Mouse (Mus musculus) heart, postnatal 0 days (tissue): ENCODE measurements around the gene Fam53b. TPM values are rescaled to one million over a fixed set of nuclear protein-coding genes. Genes with fewer than 3 reads are reported as not detected.

Experiments
- ATAC-seq: fragments of 200-750 bp; cut with Nextera tagmentation; 2 replicates; pipeline ENCODE4 v1.8.0; 2017; ENCODE audit warnings: low read depth, moderate number of reproducible peaks, moderate library complexity; ENCODE audit not compliant: insufficient read depth
- DNase-seq: peaks from one replicate; pipeline ENCODE4 v3.0.0-alpha.2; 2016; ENCODE audit warnings: low spot score
- H3K27ac ChIP-seq: fragments of 300-500 bp; sonication (generic); 2 replicates; pipeline ENCODE4 v1.5.1; 2014; ENCODE audit warnings: low read depth, mild to moderate bottlenecking
- H3K27me3 ChIP-seq: fragments of 300-500 bp; sonication (generic); 2 replicates; pipeline ENCODE4 v1.6.1; 2014; ENCODE audit warnings: low read length, mixed read lengths; ENCODE audit not compliant: control insufficient read depth, insufficient read depth
- H3K36me3 ChIP-seq: fragments of 300-500 bp; sonication (generic); replicated peaks from 2 replicates; pipeline ENCODE4 v1.6.1; 2014; ENCODE audit warnings: low read length, mixed read lengths; ENCODE audit not compliant: control insufficient read depth, insufficient read depth
- H3K4me1 ChIP-seq: fragments of 300-500 bp; sonication (generic); 2 replicates; pipeline ENCODE4 v1.6.1; 2014; ENCODE audit warnings: antibody characterized with exemption; ENCODE audit not compliant: control insufficient read depth, insufficient read depth
- H3K4me2 ChIP-seq: fragments of 300-500 bp; sonication (generic); 2 replicates; pipeline ENCODE4 v1.6.1; 2014; ENCODE audit warnings: low read depth, mild to moderate bottlenecking, low read length, moderate library complexity
- H3K4me3 ChIP-seq: fragments of 300-500 bp; sonication (generic); 2 replicates; pipeline ENCODE4 v1.5.1; 2014; ENCODE audit warnings: low read depth, low read length
- H3K9ac ChIP-seq: fragments of 300-500 bp; sonication (generic); replicated peaks from 2 replicates; pipeline ENCODE4 v1.6.1; 2014; ENCODE audit warnings: low read depth, low read length, mixed read lengths
- H3K9me3 ChIP-seq: fragments of 300-500 bp; sonication (generic); replicated peaks from 2 replicates; pipeline ENCODE4 v1.6.1; 2016; ENCODE audit warnings: low read length; ENCODE audit not compliant: control insufficient read depth
- CTCF ChIP-seq: IDR thresholded peaks from 2 replicates; pipeline ENCODE4 v1.5.1; 2016; ENCODE audit warnings: antibody characterized with exemption, control low read depth, low read depth
- EP300 ChIP-seq: IDR thresholded peaks from 2 replicates; pipeline ENCODE4 v1.6.1; 2016; ENCODE audit warnings: antibody characterized with exemption, low read depth
- WGBS: fragments of 180-500 bp; shearing (Covaris S2); extraction: QIAGEN DNeasy Blood & Tissue Kit; methylation state at CpG from one replicate; pipeline ENCODE4 v1.1.7; 2014; 5-methylcytosine and 5-hydroxymethylcytosine counted together
- polyA plus RNA-seq: library from polyadenylated mRNA; unstranded; fragments of >200 nt; fragmentation: Nextera tagmentation; extraction: Ambion mirVana; gene quantifications from 2 replicates; pipeline ENCODE4 v1.2.1, GENCODE M21; 2015
- total RNA-seq: library from RNA; depleted of rRNA; stranded (reverse); fragments of >200 nt; gene quantifications from 2 replicates; pipeline ENCODE4 v1.2.3, GENCODE M21; 2014; ENCODE audit warnings: low replicate concordance

Fam53b gene
- total and polyA plus RNA-seq, 2 experiments from 2014 or later: 13.1 to 18.6 TPM

DNA sequence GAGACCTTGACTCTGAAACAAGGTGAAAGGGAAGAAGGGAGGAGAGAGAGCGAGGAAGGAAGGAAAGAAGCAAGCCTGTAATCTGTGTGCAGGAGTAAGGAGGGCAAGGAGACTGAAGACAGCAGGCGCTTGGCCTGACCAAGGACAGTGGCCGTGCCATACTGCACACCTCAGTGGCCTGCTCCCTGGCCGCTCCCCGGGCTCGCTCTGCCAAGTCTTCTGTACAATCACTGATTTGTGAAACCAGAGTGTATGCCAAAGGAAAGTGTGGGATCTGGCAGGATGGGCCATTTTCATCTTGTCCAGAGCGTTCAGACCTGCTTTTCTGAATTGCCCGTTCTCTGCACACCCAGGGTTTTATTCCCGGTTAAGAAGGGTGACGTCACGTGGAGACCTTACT is 132.4 kb downstream of the Fam53b start:
- Histone ChIP-seq H3K9ac (no peak overlapping the region), H3K27me3 (no peaks in the 10 kb centered on the region), H3K4me2 (no peak overlapping the region), H3K27ac (no peak overlapping the region), H3K9me3 (no peaks in the 10 kb centered on the region), H3K4me1 (peaks cover 8% of the 10 kb centered on the region; the same call in 1 of the 2 replicates), H3K36me3 (no peaks in the 10 kb centered on the region), H3K4me3 (no peak overlapping the region)
- WGBS: 78% methylated on average over 11 of the region's 11 CpGs
- DNase-seq: no peak
- no peak for ATAC-seq
- TF ChIP-seq EP300: no peak

DNA sequence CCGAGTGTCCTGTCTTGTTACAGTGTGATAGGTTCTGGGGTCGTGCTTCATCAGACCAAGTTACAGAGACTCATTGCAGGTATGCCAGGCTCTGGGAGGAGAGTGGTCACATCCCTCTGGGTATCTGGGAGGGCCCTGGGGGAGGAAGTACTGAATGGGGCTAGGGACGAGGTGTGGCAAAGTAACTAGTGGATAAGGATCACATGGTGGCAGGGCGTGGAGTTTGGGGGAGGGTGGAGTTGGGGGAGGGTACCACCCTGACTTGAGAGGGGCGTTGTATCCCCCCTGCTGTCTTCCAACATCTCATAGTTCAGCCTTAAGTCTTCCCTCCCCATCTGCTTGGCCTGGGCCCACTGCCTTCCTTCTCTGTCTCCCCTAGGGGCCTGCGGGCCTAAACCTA is 134.1 kb downstream of the Fam53b start:
- no peak for ATAC-seq
- H3K4me1 ChIP-seq: peaks cover 6% of the 10 kb centered on the region; the same call in 1 of the 2 replicates
- H3K9ac ChIP-seq: no peak overlapping the region
- H3K4me2 ChIP-seq: no peak overlapping the region
- 77% methylated on average over 6 of the region's 6 CpGs for WGBS
- no peaks in the 10 kb centered on the region for H3K36me3 ChIP-seq
- no peak for TF ChIP-seq CTCF
- TF ChIP-seq EP300: no peak
- H3K27ac ChIP-seq: no peak overlapping the region
- H3K9me3 ChIP-seq: no peaks in the 10 kb centered on the region
- DNase-seq: no peak
- H3K27me3 ChIP-seq: no peaks in the 10 kb centered on the region
- no peak overlapping the region for H3K4me3 ChIP-seq

- H3K4me1 ChIP-seq: peaks cover 9% of the 10 kb centered on the region; the same call in 1 of the 2 replicates
- no peak overlapping the region for H3K4me2 ChIP-seq
- H3K9ac ChIP-seq: no peak overlapping the region
- H3K27ac ChIP-seq: no peak overlapping the region
- no peak for ATAC-seq
- H3K36me3 ChIP-seq: no peaks in the 10 kb centered on the region
- TF ChIP-seq CTCF (no peak), EP300 (no peak)
- DNase-seq: no peak
- H3K4me3 ChIP-seq: no peak overlapping the region
- H3K27me3 ChIP-seq: no peaks in the 10 kb centered on the region
- no peaks in the 10 kb centered on the region for H3K9me3 ChIP-seq
- 35% methylated on average over 4 of the region's 4 CpGs for WGBS
Observed at GRCm38 (mm10) chr7:132679117-132679516, 134.6 kb downstream of the Fam53b start.

- no peaks in the 10 kb centered on the region for H3K27me3 ChIP-seq
- no peak overlapping the region for H3K27ac ChIP-seq
- no peak overlapping the region for H3K9ac ChIP-seq
- no peaks in the 10 kb centered on the region for H3K9me3 ChIP-seq
- DNase-seq (no peak), ATAC-seq (no peak)
- H3K4me2 ChIP-seq: no peak overlapping the region
- no peaks in the 10 kb centered on the region for H3K36me3 ChIP-seq
- H3K4me1 ChIP-seq: peaks cover 17% of the 10 kb centered on the region
- TF ChIP-seq CTCF (no peak), EP300 (no peak)
- 85% methylated on average over 2 of the region's 2 CpGs for WGBS
- H3K4me3 ChIP-seq: no peak overlapping the region
Observed at GRCm38 (mm10) chr7:132675922-132676321, 137.8 kb downstream of the Fam53b start.

DNA sequence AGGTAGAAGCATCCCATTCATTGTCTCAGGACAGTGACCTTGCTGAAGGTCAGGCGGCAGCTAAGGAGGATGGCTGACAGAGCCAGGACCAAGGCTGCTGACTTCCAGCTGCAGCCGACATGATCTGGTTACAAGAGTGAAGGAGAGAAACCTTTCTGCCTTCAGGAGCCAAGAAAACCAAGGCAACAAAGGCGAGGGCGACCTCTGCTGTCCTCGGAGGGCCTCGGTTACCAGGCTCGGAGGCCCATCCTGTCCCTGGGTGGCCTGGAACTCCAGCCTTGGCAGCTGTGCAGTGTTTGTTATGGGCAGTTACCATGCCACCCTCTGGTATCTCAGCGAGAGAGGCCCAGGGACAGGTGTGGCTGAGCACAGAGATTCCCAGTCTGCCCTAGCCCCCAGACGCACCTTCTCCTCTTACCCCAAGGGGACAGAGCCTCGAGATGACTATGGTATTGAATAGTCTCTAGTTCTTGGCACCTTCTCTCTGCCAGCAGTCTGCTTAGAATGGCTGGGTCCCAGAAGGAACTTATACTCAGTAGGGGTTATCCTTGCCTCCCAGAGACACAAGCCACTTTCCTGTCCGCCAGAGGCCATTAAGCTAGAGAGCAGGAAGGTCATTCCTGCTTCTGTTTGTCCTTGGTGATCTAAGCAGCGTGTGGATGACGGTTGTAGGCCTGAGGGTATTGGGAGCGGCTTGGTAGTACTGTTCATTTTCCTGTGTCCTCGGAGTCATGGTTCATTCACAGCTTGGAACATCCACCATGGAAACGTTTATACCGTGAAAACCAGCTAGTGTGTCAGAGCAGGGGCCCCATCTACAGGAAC is 139.5 kb downstream of the Fam53b start:
- no peaks in the 10 kb centered on the region for H3K9me3 ChIP-seq
- peak; percentile 90 for DNase-seq
- H3K27ac ChIP-seq: peak overlapping the region; percentile 87
- H3K4me2 ChIP-seq: no peak overlapping the region
- no peaks in the 10 kb centered on the region for H3K36me3 ChIP-seq
- no peak overlapping the region for H3K9ac ChIP-seq
- ATAC-seq: peak; percentile 94
- no peaks in the 10 kb centered on the region for H3K27me3 ChIP-seq
- TF ChIP-seq CTCF (peak; percentile 68), EP300 (peak; percentile 57; the same call in 1 of the 2 replicates)
- WGBS: 34% methylated on average over 17 of the region's 17 CpGs
- peaks cover 20% of the 10 kb centered on the region for H3K4me1 ChIP-seq
- no peak overlapping the region for H3K4me3 ChIP-seq

GRCm38 (mm10) chr7:132672481-132672959 is 141.2 kb downstream of the Fam53b start:
- Histone ChIP-seq H3K9ac (no peak overlapping the region), H3K4me2 (no peak overlapping the region), H3K4me1 (peaks cover 20% of the 10 kb centered on the region), H3K27ac (peak overlapping the region; percentile 53), H3K9me3 (no peaks in the 10 kb centered on the region), H3K27me3 (no peaks in the 10 kb centered on the region), H3K4me3 (no peak overlapping the region), H3K36me3 (no peaks in the 10 kb centered on the region)
- TF ChIP-seq CTCF (no peak), EP300 (no peak)
- DNase-seq (no peak), ATAC-seq (no peak)
- 57% methylated on average over 7 of the region's 7 CpGs for WGBS
